7 mouse cellular contexts compared by ENCODE assay signal in the genomic region with DNA sequence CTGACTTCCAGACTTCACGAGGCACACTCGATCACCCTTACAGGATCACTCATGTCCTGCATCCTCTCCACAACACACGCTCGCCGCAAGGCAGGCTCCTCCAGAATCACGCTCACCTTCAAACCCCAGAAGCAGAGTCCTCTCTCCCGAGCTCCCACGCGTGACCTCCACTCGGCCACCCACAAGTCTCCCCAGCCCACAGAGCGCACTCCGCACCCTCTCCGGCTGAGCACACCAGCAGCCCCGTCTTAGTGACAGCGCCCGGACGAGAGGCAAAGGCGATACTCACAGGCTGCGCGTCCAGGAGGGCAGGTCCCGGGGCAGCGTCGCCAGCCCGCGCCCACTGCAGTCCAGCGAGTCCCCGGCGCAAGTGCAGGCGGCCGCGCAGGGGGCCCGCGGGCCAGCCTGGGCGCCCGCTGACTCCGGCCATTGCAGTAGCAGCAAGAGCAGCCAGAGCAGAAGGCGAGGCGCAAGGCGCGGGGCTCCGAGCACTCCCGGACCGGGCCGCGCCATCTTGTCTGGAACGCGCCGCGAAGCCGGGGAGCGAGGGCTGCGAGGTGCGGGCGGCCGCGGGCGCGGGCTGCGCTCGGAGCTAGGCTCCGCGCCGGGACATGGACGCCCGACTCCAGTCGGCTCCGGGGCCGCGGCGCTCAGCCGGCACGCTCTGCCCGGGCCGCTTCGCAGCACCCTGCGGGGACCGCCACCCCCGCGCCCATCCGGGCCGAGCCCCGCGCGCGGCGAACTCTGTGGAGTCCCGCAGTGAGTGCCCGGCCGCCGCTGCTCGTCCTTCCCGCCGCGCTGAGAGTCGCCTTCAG. TPM values are rescaled to one million over a fixed set of nuclear protein-coding genes. Genes with fewer than 3 reads are reported as not detected.
DNase-seq lines count a peak whose midpoint lies in the region; ATAC-seq lines count a peak whose summit lies in the region.

No protein-coding gene starts in this region.

- peak; percentile 44 for ATAC-seq in embryonic facial prominence, embryonic 12.5 days (ENCODE audit: insufficient number of reproducible peaks, insufficient read depth, low FRiP score, low TSS enrichment)
- ATAC-seq in heart, embryonic 14.5 days (ENCODE audit: insufficient number of reproducible peaks, insufficient read depth, low FRiP score, low read depth): peak; percentile 27
- ATAC-seq in megakaryocyte progenitor cell, adult 5-6 weeks (replicated peaks; ENCODE audit: poor library complexity): peak; percentile 8; the same call in 1 of the 2 replicates

- WGBS in embryonic facial prominence, embryonic 12.5 days: 1% methylated on average over 95 of the region's 95 CpGs
- WGBS in heart, embryonic 14.5 days: under 1% methylated on average over 69 of the region's 95 CpGs

- H3K4me1 ChIP-seq in embryonic facial prominence, embryonic 12.5 days: peaks cover 53% of the 10 kb centered on the region
- peaks cover 14 to 46% of the 10 kb centered on the region in 2 experiments for H3K4me1 ChIP-seq in heart, embryonic 14.5 days (ENCODE audit: control insufficient read depth in 2 of 2, insufficient read depth in 2 of 2, low read length in 2 of 2)

- peaks cover 7% of the 10 kb centered on the region; the same call in 1 of the 2 replicates for H3K27me3 ChIP-seq in embryonic facial prominence, embryonic 12.5 days
- no peaks in the 10 kb centered on the region for H3K27me3 ChIP-seq in heart, embryonic 14.5 days (ENCODE audit: control insufficient read depth, insufficient read depth, low read length)

- peak overlapping the region; percentile 82 for H3K4me2 ChIP-seq in embryonic facial prominence, embryonic 12.5 days (replicated peaks)
- peak overlapping the region; percentile 86 for H3K4me2 ChIP-seq in heart, embryonic 14.5 days (ENCODE audit: low read length)

- H3K27ac ChIP-seq in embryonic facial prominence, embryonic 12.5 days: peak overlapping the region; percentile 93
- H3K27ac ChIP-seq in heart, embryonic 14.5 days (replicated peaks in 1 of 2; ENCODE audit: control insufficient read depth in 1 of 2, insufficient read depth in 1 of 2, low read depth in 2 of 2, low read length in 2 of 2): peak overlapping the region; percentile 81 to 83

- H3K9ac ChIP-seq in embryonic facial prominence, embryonic 12.5 days: peak overlapping the region; percentile 94
- peak overlapping the region; percentile 81 for H3K9ac ChIP-seq in heart, embryonic 14.5 days (ENCODE audit: low read length)

- H3K4me3 ChIP-seq in embryonic facial prominence, embryonic 12.5 days: peak overlapping the region; percentile 96
- peak overlapping the region; percentile 77 to 93 for H3K4me3 ChIP-seq in heart, embryonic 14.5 days (ENCODE audit: control insufficient read depth in 1 of 2, insufficient read depth in 1 of 2, low read depth in 1 of 2, low read length in 2 of 2)

- DNase-seq in CD8-positive naive resting alpha-beta T cell, adult 2 months (ENCODE audit: low read depth in 2 of 2, low spot score in 2 of 2): peak; percentile 33 to 36
- peak; percentile 57 for DNase-seq in R1 (ENCODE audit: low read depth, low spot score)
- DNase-seq in kidney, postnatal 10 days: peak; percentile 71
- DNase-seq in spleen, postnatal 14 days (ENCODE audit: low spot score in 2 of 2): peak; percentile 14 to 19

- no peaks in the 10 kb centered on the region for H3K9me3 ChIP-seq in embryonic facial prominence, embryonic 12.5 days
- no peaks in the 10 kb centered on the region for H3K9me3 ChIP-seq in heart, embryonic 14.5 days (ENCODE audit: control insufficient read depth, low read length)

- H3K36me3 ChIP-seq in embryonic facial prominence, embryonic 12.5 days: no peaks in the 10 kb centered on the region
- no peaks in the 10 kb centered on the region for H3K36me3 ChIP-seq in heart, embryonic 14.5 days (ENCODE audit: control insufficient read depth, insufficient read depth, low read length)

RNA-seq across cellular contexts. Expression of a gene that starts 0.6 kb away (rescaled TPM):
- polyA plus RNA-seq in embryonic facial prominence, embryonic 12.5 days (2016; fragmentation: Nextera tagmentation; extraction: Ambion mirVana): 20.1 and 23.3 TPM in 2 replicates
- polyA plus RNA-seq in heart, embryonic 14.5 days (2014; fragmentation: Nextera tagmentation; extraction: Ambion mirVana): 15.2 and 18.4 TPM in 2 replicates
- 0.24 and 0.44 TPM in 2 replicates for total RNA-seq in megakaryocyte progenitor cell, adult 5-6 weeks (2015)
- total RNA-seq in megakaryocyte progenitor cell, adult 5-6 weeks (2017): 0.74 and 0.79 TPM in 2 replicates

Comparison
In these comparisons a context has a peak if more than half of its experiments do, and no peak if none do; other contexts are left out.
1. Peak in every context shown above with its lines: DNase-seq, ATAC-seq, H3K4me3 ChIP-seq and H3K27ac ChIP-seq.
2. DNase-seq: peak in every context shown above with its lines; median percentile 71 in kidney, postnatal 10 days; 57 in R1; 34 in CD8-positive naive resting alpha-beta T cell, adult 2 months; 16 in spleen, postnatal 14 days.